Mouse (Mus musculus) cerebellum, adult 2 months (tissue): ENCODE data around the gene Bicc1. TPM values are rescaled to one million over a fixed set of nuclear protein-coding genes. Genes with fewer than 3 reads are reported as not detected.

ENCODE experiments used
- DNase-seq, 2 experiments: peaks; one replicate each; pipeline ENCODE4 v3.0.0; 2021
- H3K27ac ChIP-seq: fragments of 200-500 bp; 2 replicates; pipeline ENCODE4 v1.5.1; 2012; ENCODE audit warnings: low read length, control low read depth, inconsistent platforms; ENCODE audit not compliant: insufficient read depth
- H3K27me3 ChIP-seq: fragments of 200-500 bp; 2 replicates; pipeline ENCODE4 v1.6.1; 2012; ENCODE audit warnings: inconsistent platforms, mild to moderate bottlenecking, low read length, moderate library complexity; ENCODE audit not compliant: control insufficient read depth, insufficient read depth
- H3K4me1 ChIP-seq: fragments of 200-500 bp; 2 replicates; pipeline ENCODE4 v1.6.1; 2011; ENCODE audit warnings: low read length; ENCODE audit not compliant: control insufficient read depth, insufficient read depth
- H3K4me3 ChIP-seq: fragments of 200-500 bp; replicated peaks from 2 replicates; pipeline ENCODE3; 2011; ENCODE audit warnings: mild to moderate bottlenecking, low read depth, low read length, control low read depth; ENCODE audit not compliant: insufficient read depth
- CTCF ChIP-seq: fragments of 200-500 bp; IDR thresholded peaks from 2 replicates; pipeline ENCODE4 v1.5.1; 2011; ENCODE audit warnings: low read depth, mild to moderate bottlenecking, control low read depth, low read length, moderate library complexity, borderline replicate concordance; ENCODE audit not compliant: insufficient read depth
- POLR2A ChIP-seq: fragments of 200-500 bp; IDR thresholded peaks from 2 replicates; pipeline ENCODE4 v1.6.1; 2011; ENCODE audit warnings: low read length, control low read depth, borderline replicate concordance; ENCODE audit not compliant: insufficient read depth
- WGBS: fragments of 180-500 bp; shearing (Covaris S2); methylation state at CpG from one replicate; pipeline ENCODE4 v1.1.7; 2018; 5-methylcytosine and 5-hydroxymethylcytosine counted together
- polyA plus RNA-seq: library from polyadenylated mRNA; depleted of rRNA; stranded (reverse); fragments of >200 nt; gene quantifications from 2 replicates; pipeline ENCODE4 v1.2.3, GENCODE M21; 2012

Bicc1 gene
- polyA plus RNA-seq, 1 experiment = 2.6 TPM

DNA sequence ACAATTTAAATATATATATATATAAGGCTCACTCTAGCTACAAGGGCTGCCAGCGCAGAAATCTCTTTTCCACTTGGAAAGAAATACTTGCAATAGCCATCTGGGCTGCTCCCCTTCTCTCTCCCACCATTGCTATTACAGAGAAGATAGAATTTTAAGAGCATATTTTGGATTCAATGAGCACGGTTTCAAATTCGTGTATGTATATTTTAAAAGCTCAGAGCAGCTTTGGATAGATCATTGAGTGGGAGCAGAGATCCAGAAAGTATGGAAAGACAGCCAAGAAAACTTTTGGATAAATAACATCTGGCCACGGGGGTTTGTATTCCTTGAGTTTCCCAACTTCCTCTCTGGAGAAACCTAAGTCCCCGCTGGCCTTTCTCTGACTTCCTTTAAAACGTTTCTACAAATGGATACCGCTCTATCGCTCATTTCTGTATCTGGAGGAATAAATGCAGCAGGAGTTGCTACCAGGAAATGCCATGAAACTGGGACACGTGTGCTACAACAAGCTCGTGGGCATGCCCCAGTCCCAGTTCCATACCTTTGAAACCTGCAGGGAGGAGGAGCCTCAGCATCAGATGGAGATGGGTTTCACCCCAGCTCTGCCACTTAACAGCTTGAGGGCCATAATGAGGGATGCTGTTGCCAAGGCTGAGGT is 45.1 kb downstream of the Bicc1 start:
- WGBS = 90% methylated on average over 10 of the region's 10 CpGs
- TF ChIP-seq POLR2A = no peak
- no peak for TF ChIP-seq CTCF
- no peak overlapping the region for H3K4me3 ChIP-seq
- DNase-seq = no peak
- no peaks in the 10 kb centered on the region for H3K27me3 ChIP-seq
- no peak overlapping the region for H3K27ac ChIP-seq
- no peaks in the 10 kb centered on the region for H3K4me1 ChIP-seq

DNA sequence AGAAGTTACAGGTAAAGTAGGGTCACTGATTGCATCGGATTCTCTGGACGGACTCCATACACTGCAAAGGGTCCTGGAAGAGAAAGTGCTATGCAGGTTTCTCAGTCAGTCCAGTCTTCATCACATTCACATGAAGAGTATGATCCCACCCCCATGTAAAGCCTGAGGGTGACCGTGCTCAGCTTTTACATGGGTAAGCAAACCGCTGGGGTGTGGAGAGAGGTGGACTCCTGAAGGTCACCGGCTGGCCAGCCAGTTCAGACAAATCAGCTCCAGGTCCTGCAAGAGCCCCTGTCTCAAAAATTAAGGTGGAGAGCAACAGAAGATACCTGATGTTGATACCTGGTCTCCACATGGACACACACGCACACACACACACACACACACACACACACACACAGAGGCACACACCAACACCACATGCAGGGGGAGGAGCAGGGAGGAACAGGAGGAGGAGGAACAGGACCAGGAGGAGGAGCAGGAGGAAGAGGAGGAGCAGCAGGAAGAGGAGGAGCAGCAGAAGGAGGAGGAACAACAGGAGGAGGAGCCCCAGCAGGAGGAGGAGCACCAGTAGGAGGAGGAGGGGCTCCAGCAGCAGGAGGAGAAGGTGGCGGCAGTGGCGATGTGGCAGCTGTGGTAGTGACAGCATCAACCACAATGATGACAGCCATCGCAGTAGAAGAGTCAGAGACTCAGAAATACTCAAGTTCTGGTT is 52.9 kb downstream of the Bicc1 start:
- no peaks in the 10 kb centered on the region for H3K4me1 ChIP-seq
- H3K27me3 ChIP-seq = no peaks in the 10 kb centered on the region
- no peak for TF ChIP-seq POLR2A
- TF ChIP-seq CTCF = no peak
- WGBS = 95% methylated on average over 9 of the region's 9 CpGs
- H3K27ac ChIP-seq = no peak overlapping the region
- no peak for DNase-seq
- no peak overlapping the region for H3K4me3 ChIP-seq

DNA sequence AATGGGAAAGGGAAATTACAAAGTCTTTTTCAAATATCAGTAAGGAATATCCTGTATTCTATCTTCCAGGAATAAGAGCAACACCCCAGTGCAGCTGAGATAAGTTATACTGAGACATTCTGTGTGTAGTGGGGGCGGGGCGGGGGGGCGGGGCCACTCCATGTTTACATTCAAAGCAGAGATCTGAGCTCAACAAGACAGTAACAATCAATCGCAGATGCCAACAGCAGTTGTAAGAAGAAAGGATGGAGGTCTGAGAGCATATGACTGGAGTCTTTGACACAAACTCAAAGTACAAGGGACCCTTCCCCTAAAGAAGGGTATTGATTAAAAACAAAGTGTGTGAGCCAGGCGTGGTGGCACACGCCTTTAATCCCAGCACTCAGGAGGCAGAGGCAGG is 54.7 kb downstream of the Bicc1 start:
- no peak overlapping the region for H3K4me3 ChIP-seq
- no peak for DNase-seq
- no peak overlapping the region for H3K27ac ChIP-seq
- no peaks in the 10 kb centered on the region for H3K27me3 ChIP-seq
- no peak for TF ChIP-seq CTCF
- no peak for TF ChIP-seq POLR2A
- H3K4me1 ChIP-seq = no peaks in the 10 kb centered on the region
- 81% methylated on average over 6 of the region's 6 CpGs for WGBS

DNA sequence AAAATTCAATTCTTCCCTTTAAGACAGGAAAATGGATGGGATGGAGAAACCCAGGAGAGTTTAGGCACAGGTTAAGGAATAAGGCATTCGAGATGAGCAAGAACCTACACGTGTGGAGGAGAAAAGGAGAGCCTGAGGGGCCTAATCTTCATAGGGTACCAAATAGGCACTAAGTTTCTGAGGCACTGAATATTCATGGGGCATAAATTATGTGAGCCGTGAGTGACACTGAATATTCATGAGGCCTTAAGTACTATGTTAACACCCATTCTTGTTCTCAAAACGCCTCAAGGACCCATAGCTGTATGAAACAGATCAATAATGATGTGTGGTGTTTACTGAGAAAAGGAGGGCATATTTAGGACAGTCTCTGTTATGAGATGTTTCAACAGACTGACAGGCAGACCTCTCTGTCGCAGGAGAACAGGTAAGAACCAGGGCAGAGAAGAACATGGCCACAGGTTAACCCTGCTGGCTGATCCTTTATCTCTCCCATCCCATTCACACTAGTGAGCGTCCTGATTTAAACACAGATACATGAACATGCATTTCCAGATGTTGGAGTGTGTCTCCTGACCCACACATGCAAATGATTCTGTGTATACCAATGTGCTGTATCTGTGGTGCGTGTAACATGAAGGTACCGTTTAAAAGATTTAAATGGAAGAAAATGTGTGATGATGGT is 58.5 kb downstream of the Bicc1 start:
- no peaks in the 10 kb centered on the region for H3K27me3 ChIP-seq
- H3K4me3 ChIP-seq = no peak overlapping the region
- WGBS = 61% methylated on average over 8 of the region's 8 CpGs
- H3K4me1 ChIP-seq = no peaks in the 10 kb centered on the region
- TF ChIP-seq POLR2A (no peak), CTCF (no peak)
- no peak overlapping the region for H3K27ac ChIP-seq
- no peak for DNase-seq

DNA sequence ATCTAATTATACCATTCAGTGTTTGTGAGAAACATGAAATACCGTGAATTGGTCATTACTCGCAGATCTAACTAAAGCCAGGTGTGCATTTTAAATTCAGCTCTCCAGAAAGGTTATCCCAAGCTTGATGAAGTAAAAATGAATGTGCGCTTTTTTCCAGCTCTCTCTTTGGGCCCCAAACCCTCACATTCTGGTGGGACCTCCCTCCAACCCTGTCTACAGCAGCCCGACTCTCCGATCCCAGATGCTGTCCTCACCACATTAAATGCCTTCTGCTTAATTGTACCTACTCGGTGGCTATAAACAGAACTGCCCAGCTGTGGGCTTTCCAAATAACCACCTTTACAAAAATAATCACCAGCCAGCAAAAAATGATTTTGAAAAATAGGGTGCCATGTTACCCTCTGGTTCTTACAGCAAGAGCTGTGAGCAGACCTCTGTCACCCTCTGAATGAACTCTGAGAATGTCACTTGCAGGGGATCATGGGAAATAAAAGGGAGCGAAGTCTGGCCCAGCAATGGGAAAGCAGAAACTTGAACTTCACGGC is 64.7 kb downstream of the Bicc1 start:
- 90% methylated on average over 8 of the region's 8 CpGs for WGBS
- Histone ChIP-seq H3K4me3 (no peak overlapping the region), H3K4me1 (no peaks in the 10 kb centered on the region), H3K27me3 (no peaks in the 10 kb centered on the region), H3K27ac (no peak overlapping the region)
- DNase-seq = no peak
- TF ChIP-seq POLR2A (no peak), CTCF (no peak)

DNA sequence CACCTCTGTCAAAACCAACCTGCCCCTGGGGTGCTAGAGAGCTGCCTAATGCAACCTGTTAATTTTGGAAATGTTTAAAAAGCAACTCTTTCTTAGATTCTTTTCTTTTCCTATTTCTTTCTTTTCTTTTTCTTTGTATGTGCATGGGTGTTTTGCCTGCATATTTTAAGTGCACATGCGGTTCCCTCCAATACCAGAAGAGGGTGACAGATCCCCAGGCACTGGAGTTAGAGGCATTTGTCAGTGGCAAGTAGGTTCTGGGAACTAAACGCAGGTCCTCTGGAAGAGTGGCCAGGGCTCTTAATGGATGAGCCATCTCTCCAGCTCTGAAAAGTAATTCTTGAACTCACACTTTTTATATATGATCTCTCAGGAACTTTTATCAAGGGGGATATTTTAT is 66.2 kb downstream of the Bicc1 start:
- Histone ChIP-seq H3K27me3 (no peaks in the 10 kb centered on the region), H3K4me3 (no peak overlapping the region)
- WGBS = 93% methylated on average over 2 of the region's 2 CpGs

DNA sequence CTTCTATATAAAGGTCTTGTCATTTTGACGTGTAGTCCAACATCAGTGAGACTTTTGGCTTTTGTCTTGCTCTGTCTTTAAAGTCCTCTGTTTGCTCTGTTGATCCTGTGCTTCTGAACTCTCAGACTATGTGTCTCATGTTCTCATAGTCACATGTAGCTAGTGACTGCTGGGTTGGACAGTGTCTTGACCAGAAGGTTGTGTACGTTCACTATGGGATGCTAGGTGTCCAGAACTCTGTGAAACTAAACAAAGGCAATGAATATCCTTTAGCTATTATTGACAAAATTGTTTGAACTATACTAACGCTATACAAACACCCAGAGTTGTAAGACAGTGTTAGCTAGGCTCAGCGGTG is 72.2 kb downstream of the Bicc1 start:
- Histone ChIP-seq H3K4me1 (no peaks in the 10 kb centered on the region), H3K4me3 (no peak overlapping the region), H3K27ac (no peak overlapping the region), H3K27me3 (no peaks in the 10 kb centered on the region)
- DNase-seq = no peak
- TF ChIP-seq POLR2A = no peak
- TF ChIP-seq CTCF = no peak
- WGBS = 92% methylated on average over 4 of the region's 4 CpGs

More for the DNA sequence above, 66.2 kb downstream of the Bicc1 start:
- Histone ChIP-seq H3K27ac (no peak overlapping the region), H3K4me1 (no peaks in the 10 kb centered on the region)
- no peak for DNase-seq
- no peak for TF ChIP-seq CTCF
- no peak for TF ChIP-seq POLR2A

DNA sequence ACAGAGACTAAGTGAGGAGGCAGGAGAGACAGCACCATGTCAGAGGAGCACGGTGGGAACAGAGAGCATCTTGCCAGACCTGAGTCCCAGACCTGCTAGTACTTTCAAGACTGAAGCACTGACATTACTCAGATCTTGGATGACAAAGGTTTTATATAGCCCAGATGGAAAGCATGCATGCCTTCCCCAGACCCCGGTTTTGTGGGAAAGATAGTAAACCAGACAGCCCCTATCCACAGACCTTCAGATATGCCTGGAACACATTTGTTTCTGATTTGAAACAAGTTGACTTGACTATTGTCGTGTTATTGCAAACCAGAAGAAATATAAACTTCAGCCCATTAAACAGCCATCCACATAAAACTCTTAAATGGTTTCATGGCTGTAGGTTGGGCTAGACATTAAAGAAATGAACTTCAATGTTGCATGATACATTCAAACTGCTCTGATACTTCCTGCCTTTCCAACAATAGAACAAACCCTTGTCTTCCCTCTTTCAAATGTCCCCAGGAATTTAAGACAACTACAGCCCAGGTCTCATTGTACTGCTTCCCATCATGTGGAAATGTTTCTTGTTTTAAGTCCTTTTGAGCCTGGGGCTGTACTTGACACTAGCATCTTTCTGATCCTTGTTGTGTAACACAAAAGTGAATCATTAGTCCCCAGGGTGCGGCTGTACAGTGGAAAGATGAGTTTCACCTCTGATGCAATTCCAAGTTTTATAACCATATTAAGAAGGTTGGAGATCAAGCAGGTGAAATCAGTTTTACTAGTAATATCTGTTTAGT is 72.7 kb downstream of the Bicc1 start:
- no peak overlapping the region for H3K4me3 ChIP-seq
- no peaks in the 10 kb centered on the region for H3K4me1 ChIP-seq
- no peak for DNase-seq
- WGBS = 90% methylated on average over 4 of the region's 4 CpGs
- H3K27ac ChIP-seq = no peak overlapping the region
- no peaks in the 10 kb centered on the region for H3K27me3 ChIP-seq
- no peak for TF ChIP-seq CTCF
- no peak for TF ChIP-seq POLR2A
